Mouse (Mus musculus): ENCODE measurements at regions not wholly inside any gene's neighbourhood (a gene's known extent, or its start where the extent isn't known, plus 50 kb on each side); places are given as distances from the start of the nearest gene placed in this dataset.

- no peak for TF ChIP-seq CTCF (conservative IDR thresholded peaks at IDR 0.05; ENCODE audit: insufficient read depth, insufficient read length, low read depth, low read length)
- no peak for TF ChIP-seq POLR2A (IDR thresholded peaks at IDR 0.05; ENCODE audit: low read depth, low read length)
Observed at GRCm38 (mm10) chr4:9174365-9174764, 935.5 kb upstream of the Car8 start.

Measured in kidney, adult 2 months (tissue).